Comparison of ENCODE assay signal across 8 mouse cellular contexts in the genomic region with DNA sequence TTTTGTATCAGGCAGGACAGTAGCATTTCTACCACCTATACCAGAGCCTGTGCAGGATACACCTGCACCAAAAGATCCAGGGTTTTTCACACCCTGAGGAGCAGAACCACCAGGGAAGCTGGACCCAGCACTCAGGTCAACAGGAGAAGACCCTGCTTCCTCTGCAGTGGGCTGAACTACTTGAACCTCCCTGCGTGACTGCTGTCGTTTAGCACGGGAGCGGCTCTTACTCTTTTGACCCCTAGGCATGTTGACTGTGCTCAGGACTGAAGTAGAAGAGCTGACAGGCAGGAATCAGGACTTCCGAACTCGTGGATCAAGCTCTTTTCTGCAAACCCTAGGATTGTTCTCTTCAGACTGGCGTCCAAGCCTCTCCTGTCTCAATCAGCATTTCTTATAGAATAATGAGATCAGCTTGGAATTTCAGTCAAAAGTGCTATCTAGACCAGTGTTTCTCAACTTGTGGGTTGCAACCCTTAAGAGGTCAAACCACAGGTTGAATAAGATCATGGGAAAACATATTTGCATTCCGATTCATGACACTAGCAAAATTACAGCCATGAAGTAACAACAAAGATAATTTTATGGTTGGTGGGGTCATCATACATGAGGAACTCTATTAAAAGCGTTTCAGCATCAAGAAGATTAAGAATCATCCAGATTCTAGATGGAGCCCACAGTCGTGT. TPM values are rescaled to one million over a fixed set of nuclear protein-coding genes. Genes with fewer than 3 reads are reported as not detected.
A peak's percentile ranks its signal among the peaks of the same experiment; 100 is the strongest.
DNase-seq lines count a peak whose midpoint lies in the region; ATAC-seq and TF ChIP-seq lines count a peak whose summit lies in the region.

No protein-coding gene starts in this region.

- 15% methylated on average over 10 of the region's 10 CpGs for WGBS in lung, adult 2 months
- 19% methylated on average over 10 of the region's 10 CpGs for WGBS in liver, embryonic 14.5 days (ENCODE audit: insufficient replicate concordance)

- peak overlapping the region; percentile 85 for H3K9ac ChIP-seq in liver, embryonic 14.5 days (replicated peaks)

- no peak for TF ChIP-seq EP300 in liver, embryonic 14.5 days (IDR thresholded peaks at IDR 0.05; ENCODE audit: low read depth)

- peaks cover 7% of the 10 kb centered on the region; the same call in 1 of the 2 replicates for H3K36me3 ChIP-seq in liver, embryonic 14.5 days (replicated peaks; ENCODE audit: control insufficient read depth, insufficient read depth, low read depth)

- peak; percentile 2; the same call in 1 of the 2 replicates for ATAC-seq in liver, embryonic 14.5 days (ENCODE audit: insufficient read depth)
- ATAC-seq in inflammation-experienced regulatory T-cells, adult 6 months, result no peak

- intact Hi-C loops in heart, postnatal 10 days (cut with DNase I), result loop anchor here (5.0 kb wide), 1 partner anchor 88 kb away; a partner anchor contains a TSS

- no peak for TF ChIP-seq POLR2A in lung, adult 2 months (IDR thresholded peaks at IDR 0.05; ENCODE audit: borderline replicate concordance, extremely low read depth, low read depth, low read length)

- peaks cover 7% of the 10 kb centered on the region for H3K4me1 ChIP-seq in lung, adult 2 months (ENCODE audit: control insufficient read depth, insufficient read depth, low read length)
- H3K4me1 ChIP-seq in liver, embryonic 14.5 days (replicated peaks; ENCODE audit: control insufficient read depth in 2 of 2, insufficient read depth in 2 of 2, low read length in 1 of 2), result peaks cover 10 to 13% of the 10 kb centered on the region in 2 experiments

- TF ChIP-seq CTCF in lung, adult 2 months (IDR thresholded peaks at IDR 0.05; ENCODE audit: insufficient read depth, low read length), result no peak
- no peak for TF ChIP-seq CTCF in liver, embryonic 14.5 days (IDR thresholded peaks at IDR 0.05; ENCODE audit: low read depth)

- no peaks in the 10 kb centered on the region for H3K27me3 ChIP-seq in liver, embryonic 14.5 days (ENCODE audit: control insufficient read depth, insufficient read depth, low read length)

- peak overlapping the region; percentile 61 for H3K4me3 ChIP-seq in lung, adult 2 months (replicated peaks; ENCODE audit: extremely low read depth, low read depth, low read length)
- peak overlapping the region; percentile 78 to 93 for H3K4me3 ChIP-seq in liver, embryonic 14.5 days (ENCODE audit: insufficient read depth in 1 of 2, low read depth in 2 of 2, low read length in 2 of 2)

- H3K4me2 ChIP-seq in liver, embryonic 14.5 days (ENCODE audit: low read depth), result peak overlapping the region; percentile 85

- DNase-seq in lung, adult 2 months, result no peak
- DNase-seq in lung, postnatal 10 days, result no peak
- DNase-seq in cerebellum, postnatal 14 days, result peak; percentile 5 to 8
- peak; percentile 2 to 9 for DNase-seq in heart, postnatal 10 days
- DNase-seq in liver, embryonic 14.5 days (ENCODE audit: low read depth in 3 of 3, low spot score in 3 of 3), result no peak
- peak; percentile 14 for DNase-seq in thymus, postnatal 14 days
- DNase-seq in urinary bladder, postnatal 36 days (ENCODE audit: low spot score in 2 of 2), result no peak

- peak overlapping the region; percentile 14 for H3K27ac ChIP-seq in liver, embryonic 14.5 days

- H3K9me3 ChIP-seq in liver, embryonic 14.5 days (ENCODE audit: control insufficient read depth, low read length), result no peaks in the 10 kb centered on the region

RNA-seq across cellular contexts. Expression of a gene that starts 0.7 kb away (rescaled TPM):
- polyA plus RNA-seq in lung, adult 2 months (2012; rRNA removed), result 4.6 and 5.8 TPM in 2 replicates
- total RNA-seq in heart, postnatal 10 days (2021), result 10 to 100 TPM; 27.7 to 28.2 TPM
- 4.4 and 7.2 TPM in 2 replicates for polyA plus RNA-seq in liver, embryonic 14.5 days (2012; rRNA removed)
- 16.2 and 16.8 TPM in 2 replicates for polyA plus RNA-seq in liver, embryonic 14.5 days (2014; fragmentation: Nextera tagmentation; extraction: Ambion mirVana)
- 10 to 100 TPM; 58.7 to 86.3 (median 68.9) TPM for polyA plus RNA-seq in inflammation-experienced regulatory T-cells, adult 6 months (2017; shearing (Covaris generic))

RNA-seq across cellular contexts. Expression of a gene that starts 0.8 kb away (rescaled TPM):
- not detected in 2 replicates for polyA plus RNA-seq in lung, adult 2 months (2012; rRNA removed)
- total RNA-seq in heart, postnatal 10 days (2021), result not detected
- polyA plus RNA-seq in liver, embryonic 14.5 days (2012; rRNA removed), result 0.04 and 0.08 TPM in 2 replicates
- polyA plus RNA-seq in liver, embryonic 14.5 days (2014; fragmentation: Nextera tagmentation; extraction: Ambion mirVana), result 0.06 and 0.08 TPM in 2 replicates
- polyA plus RNA-seq in inflammation-experienced regulatory T-cells, adult 6 months (2017; shearing (Covaris generic)), result not detected

Comparison
In these comparisons a context has a peak if more than half of its experiments do, and no peak if none do; other contexts are left out.
1. DNase-seq: peak in cerebellum, postnatal 14 days (2 of 2), heart, postnatal 10 days (2 of 2) and thymus, postnatal 14 days (single experiment); none in lung, adult 2 months (single experiment), lung, postnatal 10 days (single experiment), liver, embryonic 14.5 days (0 of 3) and urinary bladder, postnatal 36 days (0 of 2).